Mouse (Mus musculus) layer of hippocampus, postnatal 36 days (tissue): ENCODE data around the gene Coro6. TPM values are rescaled to one million over a fixed set of nuclear protein-coding genes. Genes with fewer than 3 reads are reported as not detected.

Source experiments
- DNase-seq, 2 experiments: peaks; one replicate each; pipeline ENCODE4 v3.0.0; 2022
- total RNA-seq, 2 experiments: library from RNA; stranded (reverse); gene quantifications; 2 replicates each; pipeline ENCODE4 v1.2.3; 2021

Coro6 gene
- total RNA-seq, 2 experiments from 2014 or later = 12.5 to 15.9 TPM

DNA sequence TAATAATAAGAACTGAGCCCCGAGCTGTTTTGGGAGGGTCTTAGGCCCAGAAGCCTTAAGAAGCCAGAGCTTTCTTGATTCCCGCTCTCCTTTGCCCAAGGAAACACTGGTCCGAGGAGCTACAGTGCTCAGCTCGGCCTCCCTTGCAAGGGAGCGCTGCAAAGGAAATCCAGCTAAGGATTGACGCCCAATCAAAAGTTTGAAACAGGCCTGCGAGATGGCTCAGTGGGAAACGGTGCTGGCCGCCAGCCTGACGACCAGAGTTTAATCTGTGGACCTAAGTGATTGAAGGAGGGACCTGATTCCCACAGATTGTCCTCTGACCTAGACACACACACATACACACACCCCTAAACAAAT, 51.6 kb downstream of the Coro6 start:
- no peak for DNase-seq

DNA sequence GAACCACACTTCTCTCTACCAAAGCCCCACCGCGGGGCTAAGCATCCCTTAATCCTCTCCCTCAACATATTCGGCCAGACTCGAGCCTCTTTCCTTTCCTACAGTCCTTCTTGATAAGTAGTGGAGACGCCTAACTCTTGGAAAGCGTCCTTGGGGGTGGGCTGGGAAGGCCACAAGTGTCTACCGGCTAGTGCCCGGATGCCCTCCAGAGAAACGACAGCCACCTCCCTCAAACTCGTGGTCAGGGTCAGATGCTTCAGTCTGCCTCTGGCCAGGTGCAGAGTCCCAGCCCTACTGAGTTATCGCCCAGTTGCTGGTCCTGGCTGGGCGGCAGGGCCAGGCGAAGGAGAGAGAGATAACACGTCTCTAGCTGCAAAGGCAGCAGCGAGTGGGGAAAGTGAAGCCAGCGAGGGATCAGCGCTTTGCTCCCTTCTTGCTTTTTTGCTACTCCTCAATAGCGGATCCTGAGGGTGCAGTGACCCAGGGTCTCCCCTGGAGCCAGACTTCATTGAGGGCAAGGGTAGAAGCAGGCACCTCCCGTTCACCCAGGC, 52.1 kb downstream of the Coro6 start:
- DNase-seq = no peak

DNA sequence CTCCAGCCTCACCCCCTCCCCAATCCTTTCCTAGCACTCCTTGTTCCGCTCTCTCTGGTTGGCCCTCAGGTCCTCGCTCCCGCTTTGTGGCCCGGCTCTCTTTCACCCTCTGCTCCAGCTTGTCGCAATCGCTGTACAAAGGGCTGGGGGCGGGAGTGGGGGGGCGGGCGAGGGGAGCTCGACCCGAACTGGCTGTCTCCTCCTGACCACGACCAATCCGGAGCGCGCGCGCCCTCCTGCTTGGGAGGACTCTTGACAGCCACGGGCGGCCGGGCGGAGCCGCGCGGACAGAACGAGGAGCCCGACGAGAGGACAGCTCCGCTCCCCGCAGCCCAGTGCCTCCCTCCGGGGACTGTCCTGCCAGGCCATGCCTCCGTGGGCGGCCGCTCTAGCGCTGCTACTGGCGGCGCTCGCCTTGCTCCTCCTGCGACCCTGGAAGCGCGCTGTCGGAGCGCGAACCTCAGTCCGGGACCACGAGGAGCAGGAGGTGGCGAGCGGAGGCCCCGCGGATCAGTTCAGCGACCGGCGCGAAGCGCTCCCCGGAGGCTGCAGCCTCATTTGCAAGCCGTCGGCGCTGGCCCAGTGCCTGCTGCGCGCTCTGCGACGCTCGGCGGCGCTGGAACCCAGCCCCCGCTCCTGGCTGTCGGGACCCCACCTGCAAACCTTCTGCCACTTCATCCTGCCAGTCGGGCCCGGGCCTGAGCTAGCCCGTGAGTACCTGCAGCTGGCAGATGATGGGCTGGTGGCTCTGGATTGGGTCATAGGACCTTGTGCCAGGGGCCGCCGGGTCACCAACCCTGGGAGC, 52.8 kb downstream of the Coro6 start, which contains the start of gene Abhd15:
Abhd15 (plus strand) TSS at position 290 of the 805 bp plus-strand sequence.
- DNase-seq = peak; percentile 66 to 70

DNA sequence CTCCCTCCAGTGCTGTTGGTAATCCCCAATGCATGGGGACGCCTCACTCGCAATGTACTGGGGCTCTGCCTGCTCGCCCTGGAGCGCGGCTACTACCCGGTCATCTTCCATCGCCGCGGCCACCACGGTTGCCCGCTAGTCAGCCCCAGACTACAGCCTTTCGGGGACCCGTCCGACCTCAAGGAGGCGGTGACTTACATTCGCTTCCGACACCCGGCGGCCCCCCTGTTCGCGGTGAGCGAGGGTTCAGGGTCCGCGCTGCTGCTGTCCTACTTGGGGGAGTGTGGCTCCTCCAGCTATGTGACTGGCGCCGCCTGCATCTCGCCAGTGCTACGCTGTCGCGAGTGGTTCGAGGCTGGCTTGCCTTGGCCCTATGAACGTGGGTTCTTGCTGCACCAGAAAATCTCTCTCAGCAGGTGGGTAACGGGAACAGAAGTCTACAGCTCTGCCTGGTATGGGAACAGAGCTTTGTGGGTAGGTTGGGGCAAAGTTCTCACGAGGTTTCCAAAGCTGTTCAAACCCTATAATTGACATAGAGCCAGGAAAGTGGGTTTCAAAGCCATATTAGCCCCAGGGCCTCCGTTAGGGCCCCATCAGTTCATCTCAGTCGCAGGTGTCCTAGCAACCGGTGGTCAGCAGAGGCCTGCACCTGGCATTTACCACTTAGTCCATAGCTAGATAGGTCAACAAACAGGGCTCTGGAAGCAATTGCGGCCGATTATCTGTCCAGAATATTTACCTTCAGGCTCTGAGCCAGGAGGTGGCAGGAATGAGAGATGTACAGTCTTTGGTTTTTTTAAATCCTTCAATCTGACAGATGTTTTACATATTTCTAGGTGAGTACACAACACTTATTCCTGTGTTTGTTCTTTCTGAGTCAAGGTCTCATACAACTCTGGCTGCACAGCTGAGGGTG, 53.7 kb downstream of the Coro6 start, which contains the start of gene Trp53i13:
Trp53i13 (minus strand) TSS at position 344 of the 916 bp plus-strand sequence.
- no peak for DNase-seq

DNA sequence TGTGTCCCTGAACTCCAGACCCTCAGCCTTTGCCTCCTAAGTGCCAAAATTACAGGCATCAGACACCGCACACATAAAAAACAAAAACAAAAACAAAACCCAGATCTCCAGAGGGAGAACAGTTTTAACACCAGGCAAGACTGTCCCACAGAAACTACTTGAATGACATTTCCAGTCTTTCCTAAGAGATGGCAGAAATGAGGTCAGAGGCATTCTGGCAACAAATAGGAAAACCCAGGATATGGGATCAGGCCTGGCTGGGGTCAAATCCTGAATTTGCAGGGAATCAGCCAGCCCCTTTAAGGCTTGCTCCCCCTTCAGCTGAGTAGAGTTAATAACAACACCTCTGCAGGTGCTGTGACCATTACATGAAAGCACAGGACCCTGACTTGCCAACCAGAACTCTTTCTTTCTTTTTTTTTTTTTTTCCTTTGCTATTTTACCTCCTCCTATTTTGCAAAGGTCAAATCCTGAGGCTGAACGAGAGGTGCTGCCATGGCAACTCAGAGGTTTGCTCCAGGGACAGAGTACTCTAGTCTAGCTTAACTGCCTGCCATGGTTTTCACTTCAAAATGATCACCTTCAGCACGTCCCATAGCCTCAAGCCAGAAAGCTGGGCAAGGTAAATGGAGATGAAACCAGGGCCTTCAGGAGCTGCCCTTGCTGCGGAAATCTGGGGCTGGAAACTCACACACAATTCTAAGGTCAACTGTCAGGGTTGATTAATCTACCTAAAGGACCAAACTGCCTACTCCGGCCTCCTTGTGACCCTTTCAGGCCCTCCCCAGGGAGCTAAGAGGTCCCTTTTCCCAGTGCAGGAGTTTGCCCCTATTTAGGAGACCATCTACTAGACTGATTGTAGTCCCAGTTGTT, 54.6 kb downstream of the Coro6 start:
- no peak for DNase-seq

DNA sequence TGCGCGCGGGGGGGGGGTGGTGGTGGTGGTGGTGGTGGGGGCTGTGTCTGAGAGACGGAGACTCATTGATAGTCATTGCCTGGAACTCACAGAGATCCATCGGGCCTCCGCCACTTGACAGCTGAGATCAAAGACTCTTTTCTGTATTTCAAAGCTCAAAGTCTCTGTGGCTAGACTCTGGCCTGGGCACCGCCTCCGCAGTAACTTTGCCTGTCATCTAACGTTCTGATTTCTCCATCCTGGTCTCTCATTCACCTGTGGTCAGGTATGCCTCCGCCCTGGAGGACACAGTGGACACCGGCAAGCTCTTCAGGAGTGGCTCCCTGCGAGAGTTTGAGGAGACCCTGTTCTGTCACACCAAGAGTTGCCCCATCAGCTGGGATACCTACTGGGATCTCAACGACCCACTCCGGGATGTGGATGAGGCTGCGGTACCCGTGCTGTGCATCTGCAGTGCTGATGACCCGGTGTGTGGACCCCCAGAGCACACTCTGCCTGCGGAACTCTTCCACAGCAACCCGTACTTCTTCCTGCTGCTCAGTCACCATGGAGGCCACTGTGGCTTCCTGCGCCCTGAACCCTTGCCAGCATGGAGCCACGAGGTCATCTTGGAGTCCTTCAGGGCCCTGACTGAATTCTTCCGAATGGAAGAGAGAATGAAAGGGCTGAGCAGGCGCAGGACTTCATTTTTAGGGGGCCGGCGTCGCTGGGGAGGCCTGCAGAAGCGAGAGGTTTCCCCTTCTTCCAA, 56.0 kb downstream of the Coro6 start:
- no peak for DNase-seq

DNA sequence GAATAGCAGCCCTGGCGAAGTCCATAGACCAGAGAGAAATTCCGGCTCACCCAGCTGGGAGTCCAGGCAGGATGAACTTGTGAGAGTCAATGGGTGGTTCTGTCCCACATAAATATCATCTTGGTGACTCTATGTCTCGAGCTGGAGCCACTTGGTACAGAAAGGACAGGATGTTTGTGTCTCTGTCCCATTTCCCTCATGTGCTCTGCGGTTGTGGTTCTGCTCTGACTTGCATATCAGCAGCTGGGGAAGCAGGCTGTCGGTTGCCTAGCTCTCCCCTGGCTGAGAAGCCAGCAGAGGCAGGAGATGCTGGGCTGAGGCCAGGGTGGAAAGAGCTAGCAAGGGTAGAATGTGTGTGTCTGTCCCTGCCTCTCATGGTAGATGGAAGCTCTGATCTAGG, 56.8 kb downstream of the Coro6 start, which contains the start of gene Gm10392:
Gm10392 (minus strand) TSS at position 156 of the 400 bp plus-strand sequence.
- no peak for DNase-seq

Other genes starting within 250 kb of the Coro6 start
- gene Ssh2, start 246.1 kb upstream of the Coro6 start, total RNA-seq = 10 to 100 TPM; 34.2 to 39.7 TPM
- 10 to 100 TPM; 83.2 to 88.4 TPM for gene Ankrd13b, start 27.3 kb downstream of the Coro6 start, total RNA-seq
- gene Git1, start 31.2 kb downstream of the Coro6 start, total RNA-seq = 100 to 1,000 TPM; 284 to 288 TPM
- 1 to 10 TPM; 1.3 to 1.5 TPM for gene Abhd15, start 52.7 kb downstream of the Coro6 start, total RNA-seq
- gene Trp53i13, start 53.6 kb downstream of the Coro6 start, total RNA-seq = 1 to 10 TPM; 5.4 to 5.9 TPM
- not detected for gene Gm10392, start 56.8 kb downstream of the Coro6 start, total RNA-seq
- 100 to 1,000 TPM; 114 to 116 TPM for gene Taok1, start 145.4 kb downstream of the Coro6 start, total RNA-seq
- 10 to 100 TPM; 84.8 to 92.9 TPM for gene Nufip2, start 223.7 kb downstream of the Coro6 start, total RNA-seq